Mouse (Mus musculus): ENCODE data around the gene Hmgcl. TPM values are rescaled to one million over a fixed set of nuclear protein-coding genes. Genes with fewer than 3 reads are reported as not detected.
A peak's percentile ranks its signal among the peaks of the same experiment; 100 is the strongest.

Hmgcl gene
- polyA plus RNA-seq, 1 experiment from 2014 or later: 81.1 TPM

GRCm38 (mm10) chr4:135918635-135919279 is 27.5 kb upstream of the Hmgcl start:
- 86% methylated on average over 13 of the region's 13 CpGs for WGBS
- Histone ChIP-seq H3K27me3 (no peaks in the 10 kb centered on the region), H3K4me1 (peaks cover 10% of the 10 kb centered on the region), H3K4me2 (no peak overlapping the region), H3K4me3 (no peak overlapping the region), H3K36me3 (peaks cover 4% of the 10 kb centered on the region; the same call in 1 of the 2 replicates), H3K27ac (no peak overlapping the region), H3K9ac (no peak overlapping the region), H3K9me3 (no peaks in the 10 kb centered on the region)
- ATAC-seq (ENCODE audit: insufficient number of reproducible peaks, low FRiP score, low TSS enrichment, low read depth): no peak

GRCm38 (mm10) chr4:135919280-135919639 is 27.0 kb upstream of the Hmgcl start:
- 90% methylated on average over 3 of the region's 3 CpGs for WGBS
- H3K27me3 ChIP-seq: no peaks in the 10 kb centered on the region

GRCm38 (mm10) chr4:135920304-135921241 is 25.7 kb upstream of the Hmgcl start, which contains the start of gene Fuca1:
TSS of gene Fuca1 (plus strand) at chr4:135920735.
- 2% methylated on average over 60 of the region's 60 CpGs for WGBS
- Histone ChIP-seq H3K27ac (peak within 1 kb of the TSS; percentile 82), H3K9ac (peak within 1 kb of the TSS; percentile 69)

More at GRCm38 (mm10) chr4:135919280-135919639, 27.0 kb upstream of the Hmgcl start:
- Histone ChIP-seq H3K4me2 (no peak overlapping the region), H3K9me3 (no peaks in the 10 kb centered on the region), H3K9ac (no peak overlapping the region), H3K4me3 (no peak overlapping the region), H3K27ac (no peak overlapping the region), H3K36me3 (peaks cover 4% of the 10 kb centered on the region; the same call in 1 of the 2 replicates), H3K4me1 (peaks cover 10% of the 10 kb centered on the region)
- ATAC-seq (ENCODE audit: insufficient number of reproducible peaks, low FRiP score, low TSS enrichment, low read depth): no peak

GRCm38 (mm10) chr4:135921257-135922120 is 24.8 kb upstream of the Hmgcl start:
- no peaks in the 10 kb centered on the region for H3K27me3 ChIP-seq
- no peaks in the 10 kb centered on the region for H3K9me3 ChIP-seq
- 3% methylated on average over 26 of the region's 26 CpGs for WGBS
- H3K4me2 ChIP-seq: peak overlapping the region; percentile 90
- peak overlapping the region; percentile 69 for H3K9ac ChIP-seq
- H3K27ac ChIP-seq: peak overlapping the region; percentile 82
- H3K36me3 ChIP-seq: peaks cover 17% of the 10 kb centered on the region
- H3K4me1 ChIP-seq: peaks cover 10% of the 10 kb centered on the region
- ATAC-seq (ENCODE audit: insufficient number of reproducible peaks, low FRiP score, low TSS enrichment, low read depth): no peak
- H3K4me3 ChIP-seq: peak overlapping the region; percentile 83

More at GRCm38 (mm10) chr4:135920304-135921241, 25.7 kb upstream of the Hmgcl start, which contains the start of gene Fuca1:
- H3K4me1 ChIP-seq: peaks cover 10% of the 10 kb centered on the region
- no peaks in the 10 kb centered on the region for H3K9me3 ChIP-seq
- peak; percentile 93 for ATAC-seq (ENCODE audit: insufficient number of reproducible peaks, low FRiP score, low TSS enrichment, low read depth)
- H3K27me3 ChIP-seq: no peaks in the 10 kb centered on the region
- peaks cover 12% of the 10 kb centered on the region for H3K36me3 ChIP-seq
- peak within 1 kb of the TSS; percentile 83 for H3K4me3 ChIP-seq
- peak within 1 kb of the TSS; percentile 90 for H3K4me2 ChIP-seq

- H3K9ac ChIP-seq: no peak overlapping the region
- ATAC-seq (ENCODE audit: insufficient number of reproducible peaks, low FRiP score, low TSS enrichment, low read depth): no peak
- peaks cover 10% of the 10 kb centered on the region for H3K4me1 ChIP-seq
- H3K27me3 ChIP-seq: no peaks in the 10 kb centered on the region
- peak overlapping the region; percentile 83; the same call in 1 of the 2 replicates for H3K4me3 ChIP-seq
- H3K36me3 ChIP-seq: peaks cover 17% of the 10 kb centered on the region
- no peak overlapping the region for H3K27ac ChIP-seq
- H3K9me3 ChIP-seq: no peaks in the 10 kb centered on the region
- H3K4me2 ChIP-seq: peak overlapping the region; percentile 90
- 86% methylated on average over 1 of the region's 1 CpGs for WGBS
Measured at GRCm38 (mm10) chr4:135922190-135922589, 24.1 kb upstream of the Hmgcl start.

GRCm38 (mm10) chr4:135924418-135924817 is 21.8 kb upstream of the Hmgcl start:
- Histone ChIP-seq H3K4me3 (no peak overlapping the region), H3K36me3 (peaks cover 22% of the 10 kb centered on the region), H3K9ac (no peak overlapping the region), H3K27me3 (no peaks in the 10 kb centered on the region), H3K9me3 (no peaks in the 10 kb centered on the region), H3K4me2 (no peak overlapping the region), H3K27ac (no peak overlapping the region), H3K4me1 (peaks cover 10% of the 10 kb centered on the region)
- no peak for ATAC-seq (ENCODE audit: insufficient number of reproducible peaks, low FRiP score, low TSS enrichment, low read depth)
- WGBS: 87% methylated on average over 2 of the region's 2 CpGs

GRCm38 (mm10) chr4:135925341-135925740 is 20.9 kb upstream of the Hmgcl start:
- H3K27ac ChIP-seq: no peak overlapping the region
- no peak overlapping the region for H3K9ac ChIP-seq
- ATAC-seq (ENCODE audit: insufficient number of reproducible peaks, low FRiP score, low TSS enrichment, low read depth): no peak
- H3K9me3 ChIP-seq: no peaks in the 10 kb centered on the region
- peaks cover 27% of the 10 kb centered on the region for H3K36me3 ChIP-seq
- 94% methylated on average over 5 of the region's 5 CpGs for WGBS
- H3K27me3 ChIP-seq: no peaks in the 10 kb centered on the region
- no peak overlapping the region for H3K4me3 ChIP-seq
- no peak overlapping the region for H3K4me2 ChIP-seq
- H3K4me1 ChIP-seq: peaks cover 10% of the 10 kb centered on the region

- 82% methylated on average over 10 of the region's 10 CpGs for WGBS
- no peak overlapping the region for H3K27ac ChIP-seq
- ATAC-seq (ENCODE audit: insufficient number of reproducible peaks, low FRiP score, low TSS enrichment, low read depth): no peak
Measured at GRCm38 (mm10) chr4:135926195-135926808, 19.9 kb upstream of the Hmgcl start.

GRCm38 (mm10) chr4:135926861-135927260 is 19.4 kb upstream of the Hmgcl start:
- H3K36me3 ChIP-seq: peaks cover 41% of the 10 kb centered on the region
- 91% methylated on average over 3 of the region's 3 CpGs for WGBS
- H3K9ac ChIP-seq: no peak overlapping the region
- ATAC-seq (ENCODE audit: insufficient number of reproducible peaks, low FRiP score, low TSS enrichment, low read depth): no peak
- H3K4me2 ChIP-seq: no peak overlapping the region
- H3K27ac ChIP-seq: no peak overlapping the region
- no peaks in the 10 kb centered on the region for H3K27me3 ChIP-seq
- H3K9me3 ChIP-seq: no peaks in the 10 kb centered on the region
- peaks cover 4% of the 10 kb centered on the region for H3K4me1 ChIP-seq
- H3K4me3 ChIP-seq: no peak overlapping the region

More at GRCm38 (mm10) chr4:135926195-135926808, 19.9 kb upstream of the Hmgcl start:
- H3K27me3 ChIP-seq: no peaks in the 10 kb centered on the region
- H3K36me3 ChIP-seq: peaks cover 35% of the 10 kb centered on the region
- peaks cover 9% of the 10 kb centered on the region for H3K4me1 ChIP-seq
- H3K9ac ChIP-seq: no peak overlapping the region
- no peak overlapping the region for H3K4me2 ChIP-seq
- H3K4me3 ChIP-seq: no peak overlapping the region
- H3K9me3 ChIP-seq: no peaks in the 10 kb centered on the region

- H3K4me2 ChIP-seq: no peak overlapping the region
- peaks cover 51% of the 10 kb centered on the region for H3K36me3 ChIP-seq
- 81% methylated on average over 9 of the region's 9 CpGs for WGBS
Measured at GRCm38 (mm10) chr4:135928376-135928775, 17.9 kb upstream of the Hmgcl start.

GRCm38 (mm10) chr4:135929405-135929804 is 16.8 kb upstream of the Hmgcl start:
- H3K9me3 ChIP-seq: no peaks in the 10 kb centered on the region
- peaks cover 58% of the 10 kb centered on the region for H3K36me3 ChIP-seq
- WGBS: 88% methylated on average over 5 of the region's 5 CpGs

More at GRCm38 (mm10) chr4:135928376-135928775, 17.9 kb upstream of the Hmgcl start:
- no peaks in the 10 kb centered on the region for H3K4me1 ChIP-seq
- no peaks in the 10 kb centered on the region for H3K9me3 ChIP-seq
- H3K27me3 ChIP-seq: no peaks in the 10 kb centered on the region
- no peak overlapping the region for H3K4me3 ChIP-seq
- no peak overlapping the region for H3K9ac ChIP-seq
- ATAC-seq (ENCODE audit: insufficient number of reproducible peaks, low FRiP score, low TSS enrichment, low read depth): no peak
- no peak overlapping the region for H3K27ac ChIP-seq

More at GRCm38 (mm10) chr4:135929405-135929804, 16.8 kb upstream of the Hmgcl start:
- H3K4me3 ChIP-seq: no peak overlapping the region
- H3K4me2 ChIP-seq: no peak overlapping the region
- H3K27me3 ChIP-seq: no peaks in the 10 kb centered on the region
- no peak for ATAC-seq (ENCODE audit: insufficient number of reproducible peaks, low FRiP score, low TSS enrichment, low read depth)
- H3K4me1 ChIP-seq: no peaks in the 10 kb centered on the region
- H3K9ac ChIP-seq: no peak overlapping the region
- H3K27ac ChIP-seq: no peak overlapping the region

All from limb, embryonic 15.5 days (tissue).